In the genomic region with DNA sequence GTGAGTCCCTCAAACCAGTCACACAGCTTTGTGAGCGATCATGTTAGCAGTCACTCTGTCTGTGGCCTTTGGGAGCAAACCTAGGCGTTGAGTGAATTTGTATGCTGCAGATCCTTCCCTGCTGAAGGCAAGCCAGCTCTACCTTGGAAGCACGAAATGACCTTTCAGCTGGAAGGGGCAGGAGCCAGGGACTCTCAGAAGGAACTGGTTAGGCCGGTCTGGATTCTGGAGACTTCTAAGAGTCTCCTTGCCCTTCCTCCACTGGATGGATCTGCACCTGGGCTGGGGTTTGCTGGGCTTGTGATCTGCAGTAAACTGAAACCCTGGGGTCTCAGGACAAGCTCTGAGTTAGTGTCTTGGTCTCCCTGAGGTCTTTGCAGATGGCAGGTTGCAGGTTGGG, we compare ENCODE assay signal across 16 mouse cellular contexts. TPM values are rescaled to one million over a fixed set of nuclear protein-coding genes. Genes with fewer than 3 reads are reported as not detected.
DNase-seq lines count a peak whose midpoint lies in the region; ATAC-seq lines count a peak whose summit lies in the region.
"Had no signal": no experiment of that assay in that cellular context is flagged by ENCODE, and none has a peak within 500 bp of the region (broad histone marks: within the 10 kb centered on the region; RNA-seq: fewer than 3 reads in every experiment).

No protein-coding gene starts in this region.

- H3K36me3 ChIP-seq in limb, embryonic 11.5 days (ENCODE audit: control insufficient read depth, insufficient read depth, low read length): no peaks in the 10 kb centered on the region
- H3K36me3 ChIP-seq in limb, embryonic 10.5 days: no peaks in the 10 kb centered on the region
- no peaks in the 10 kb centered on the region for H3K36me3 ChIP-seq in lung, embryonic 15.5 days
- H3K36me3 ChIP-seq in stomach, embryonic 15.5 days: no peaks in the 10 kb centered on the region
- H3K36me3 ChIP-seq: hindbrain, embryonic 12.5 days; limb, embryonic 12.5 days; midbrain, embryonic 13.5 days had no signal

- H3K4me1 ChIP-seq in limb, embryonic 11.5 days (ENCODE audit: control insufficient read depth, insufficient read depth, low read length): peaks cover 16% of the 10 kb centered on the region
- peaks cover 36% of the 10 kb centered on the region for H3K4me1 ChIP-seq in limb, embryonic 10.5 days
- H3K4me1 ChIP-seq in lung, embryonic 15.5 days: peaks cover 43% of the 10 kb centered on the region
- peaks cover 25% of the 10 kb centered on the region for H3K4me1 ChIP-seq in stomach, embryonic 15.5 days

- 63% methylated on average over 4 of the region's 4 CpGs for WGBS in limb, embryonic 11.5 days
- 63% methylated on average over 4 of the region's 4 CpGs for WGBS in limb, embryonic 10.5 days
- 43% methylated on average over 4 of the region's 4 CpGs for WGBS in lung, embryonic 15.5 days
- 48% methylated on average over 4 of the region's 4 CpGs for WGBS in stomach, embryonic 15.5 days

- ATAC-seq in limb, embryonic 11.5 days (ENCODE audit: insufficient number of reproducible peaks, low FRiP score, low TSS enrichment, low read depth): no peak
- peak; percentile 53; the same call in 1 of the 2 replicates for ATAC-seq in lung, embryonic 15.5 days (ENCODE audit: borderline replicate concordance, extremely low read depth, low FRiP score, low TSS enrichment)
- peak; percentile 54; the same call in 1 of the 2 replicates for ATAC-seq in stomach, embryonic 15.5 days (ENCODE audit: insufficient read depth, low FRiP score, low read depth)
- ATAC-seq: forebrain, embryonic 16.5 days; midbrain, embryonic 13.5 days had no signal

- no peaks in the 10 kb centered on the region for H3K9me3 ChIP-seq in limb, embryonic 11.5 days (ENCODE audit: control insufficient read depth, low read length)
- H3K9me3 ChIP-seq in limb, embryonic 10.5 days (replicated peaks): no peaks in the 10 kb centered on the region
- H3K9me3 ChIP-seq in lung, embryonic 15.5 days: no peaks in the 10 kb centered on the region
- no peaks in the 10 kb centered on the region for H3K9me3 ChIP-seq in stomach, embryonic 15.5 days
- H3K9me3 ChIP-seq: hindbrain, embryonic 12.5 days; limb, embryonic 12.5 days; midbrain, embryonic 13.5 days had no signal

- no peak overlapping the region for H3K4me2 ChIP-seq in limb, embryonic 11.5 days (ENCODE audit: low read depth, severe bottlenecking)
- no peak overlapping the region for H3K4me2 ChIP-seq in lung, embryonic 15.5 days
- no peak overlapping the region for H3K4me2 ChIP-seq in stomach, embryonic 15.5 days
- H3K4me2 ChIP-seq: hindbrain, embryonic 12.5 days; limb, embryonic 12.5 days; midbrain, embryonic 13.5 days had no signal

- H3K27ac ChIP-seq in limb, embryonic 11.5 days (replicated peaks; ENCODE audit: low read depth, low read length): peak overlapping the region; percentile 14; the same call in 1 of the 2 replicates
- no peak overlapping the region for H3K27ac ChIP-seq in limb, embryonic 10.5 days
- H3K27ac ChIP-seq in lung, embryonic 15.5 days: peak overlapping the region; percentile 65
- peak overlapping the region; percentile 69; the same call in 1 of the 2 replicates for H3K27ac ChIP-seq in stomach, embryonic 15.5 days
- H3K27ac ChIP-seq: hindbrain, embryonic 12.5 days; limb, embryonic 12.5 days; midbrain, embryonic 13.5 days had no signal

- H3K27me3 ChIP-seq in limb, embryonic 11.5 days (ENCODE audit: control insufficient read depth, insufficient read depth, low read length): peaks cover 8% of the 10 kb centered on the region; the same call in 1 of the 2 replicates
- peaks cover 27% of the 10 kb centered on the region for H3K27me3 ChIP-seq in limb, embryonic 10.5 days (ENCODE audit: low read depth, poor library complexity, severe bottlenecking)
- no peaks in the 10 kb centered on the region for H3K27me3 ChIP-seq in lung, embryonic 15.5 days
- no peaks in the 10 kb centered on the region for H3K27me3 ChIP-seq in stomach, embryonic 15.5 days (replicated peaks)

- no peak for DNase-seq in limb, embryonic 11.5 days (ENCODE audit: low spot score)
- no peak for DNase-seq in limb, embryonic 10.5 days (ENCODE audit: low spot score)
- peak; percentile 42 for DNase-seq in kidney, adult 9 months
- no peak for DNase-seq in c-Kit-positive CD71-positive TER-119-positive erythroid progenitor cells, embryonic 14.5 days (ENCODE audit: low spot score)
- DNase-seq in cerebellum, adult 8-10 months: no peak
- no peak for DNase-seq in adrenal gland, postnatal 4 days (ENCODE audit: low spot score in 2 of 2)
- DNase-seq: adrenal gland, postnatal 14 days; gastrocnemius, postnatal 14 days; right cerebral cortex, postnatal 25 days had no signal

- H3K4me3 ChIP-seq in limb, embryonic 11.5 days (ENCODE audit: low read depth, low read length): no peak overlapping the region
- no peak overlapping the region for H3K4me3 ChIP-seq in limb, embryonic 10.5 days
- no peak overlapping the region for H3K4me3 ChIP-seq in lung, embryonic 15.5 days
- no peak overlapping the region for H3K4me3 ChIP-seq in stomach, embryonic 15.5 days (replicated peaks)
- H3K4me3 ChIP-seq: hindbrain, embryonic 12.5 days; limb, embryonic 12.5 days; midbrain, embryonic 13.5 days had no signal

- H3K9ac ChIP-seq in limb, embryonic 11.5 days (ENCODE audit: low read length): no peak overlapping the region
- no peak overlapping the region for H3K9ac ChIP-seq in lung, embryonic 15.5 days
- no peak overlapping the region for H3K9ac ChIP-seq in stomach, embryonic 15.5 days
- H3K9ac ChIP-seq: hindbrain, embryonic 12.5 days; limb, embryonic 12.5 days; midbrain, embryonic 13.5 days had no signal

RNA-seq across cellular contexts. Expression of gene Arhgap8, which starts 4.3 kb away (rescaled TPM):
- 3.1 and 5.2 TPM in 2 replicates for polyA plus RNA-seq in limb, embryonic 11.5 days (2014; fragmentation: Nextera tagmentation; extraction: Ambion mirVana)
- polyA plus RNA-seq in limb, embryonic 10.5 days (2016; fragmentation: Nextera tagmentation; extraction: Ambion mirVana): 3.5 and 4.1 TPM in 2 replicates
- polyA plus RNA-seq in lung, embryonic 15.5 days (2015; fragmentation: Nextera tagmentation; extraction: Ambion mirVana): 21.1 and 25.5 TPM in 2 replicates
- 10.3 and 11.4 TPM in 2 replicates for polyA plus RNA-seq in stomach, embryonic 15.5 days (2015; fragmentation: Nextera tagmentation; extraction: Ambion mirVana)
- 1 to 10 TPM; 2.1 to 2.3 TPM for total RNA-seq in adrenal gland, postnatal 4 days (2021)
- total RNA-seq: common myeloid progenitor, adult 5-6 weeks had no signal

RNA-seq across cellular contexts. Expression of gene Prr5, which starts 54.8 kb away (rescaled TPM):
- 13.2 and 14.4 TPM in 2 replicates for polyA plus RNA-seq in limb, embryonic 11.5 days (2014; fragmentation: Nextera tagmentation; extraction: Ambion mirVana)
- 16.3 and 16.5 TPM in 2 replicates for polyA plus RNA-seq in limb, embryonic 10.5 days (2016; fragmentation: Nextera tagmentation; extraction: Ambion mirVana)
- 22.1 and 23.7 TPM in 2 replicates for polyA plus RNA-seq in lung, embryonic 15.5 days (2015; fragmentation: Nextera tagmentation; extraction: Ambion mirVana)
- polyA plus RNA-seq in stomach, embryonic 15.5 days (2015; fragmentation: Nextera tagmentation; extraction: Ambion mirVana): 40.1 and 42.1 TPM in 2 replicates
- 10 to 100 TPM; 15.3 to 17.6 TPM for total RNA-seq in adrenal gland, postnatal 4 days (2021)
